Mouse (Mus musculus) CH12.LX (cell line): ENCODE measurements around the gene Tspan3. TPM values are rescaled to one million over a fixed set of nuclear protein-coding genes. Genes with fewer than 3 reads are reported as not detected.
A peak's percentile ranks its signal among the peaks of the same experiment; 100 is the strongest.

ENCODE experiments used
- DNase-seq: peaks from one replicate; pipeline ENCODE4 v3.0.0-alpha.2; 2013; ENCODE audit errors: extremely low read depth
- H3K27ac ChIP-seq: 2 replicates; pipeline ENCODE4 v1.5.1; 2012; ENCODE audit warnings: low read depth, mild to moderate bottlenecking, control low read depth, moderate library complexity; ENCODE audit not compliant: insufficient read depth
- H3K27me3 ChIP-seq: replicated peaks from 2 replicates; pipeline ENCODE3; 2012; ENCODE audit warnings: inconsistent platforms
- H3K36me3 ChIP-seq, 2 experiments: replicated peaks in 1 of 2; 2 replicates each; pipeline versions ENCODE3 to v1.6.1; 2012; ENCODE audit warnings: inconsistent platforms in 1 of 2, low read length in 1 of 2, mild to moderate bottlenecking in 1 of 2, mixed read lengths in 1 of 2, moderate library complexity in 1 of 2; ENCODE audit not compliant: control insufficient read depth in 1 of 2, insufficient read depth in 1 of 2
- H3K4me1 ChIP-seq, 2 experiments: 2 replicates each; pipeline ENCODE4 v1.6.1; 2012; ENCODE audit warnings: inconsistent platforms in 1 of 2, moderate library complexity in 1 of 2; ENCODE audit not compliant: insufficient read depth in 2 of 2, control insufficient read depth in 1 of 2
- H3K4me2 ChIP-seq: 2 replicates; pipeline ENCODE4 v1.6.1; 2012; ENCODE audit warnings: low read depth, mild to moderate bottlenecking, control low read depth; ENCODE audit not compliant: poor library complexity, insufficient read depth, severe bottlenecking
- H3K4me3 ChIP-seq, 3 experiments: fragments of 150-350 bp in 1 of 3; sonication (generic) in 1 of 3; replicated peaks in 1 of 3; 2 replicates each; pipeline versions ENCODE3 to v1.5.1; 2011 to 2012; ENCODE audit warnings: low read depth in 2 of 3, low read length in 2 of 3, mild to moderate bottlenecking in 2 of 3, moderate library complexity in 2 of 3, control low read depth in 1 of 3, improper control_type of control experiment in 1 of 3, inconsistent platforms in 1 of 3, mixed read lengths in 1 of 3; ENCODE audit not compliant: poor library complexity in 1 of 3
- H3K79me2 ChIP-seq: replicated peaks from 2 replicates; pipeline ENCODE4 v1.6.1; 2012; ENCODE audit warnings: mild to moderate bottlenecking, moderate library complexity; ENCODE audit not compliant: control insufficient read depth, poor library complexity, insufficient read depth, severe bottlenecking; ENCODE audit errors: extremely low read depth
- H3K9ac ChIP-seq: 2 replicates; pipeline ENCODE4 v1.6.1; 2012; ENCODE audit warnings: low read depth, mild to moderate bottlenecking, control low read depth, moderate library complexity; ENCODE audit not compliant: insufficient read depth
- H3K9me3 ChIP-seq: replicated peaks from 2 replicates; pipeline ENCODE3; 2012; ENCODE audit warnings: low read length, inconsistent platforms, mixed read lengths
- CHD2 ChIP-seq: IDR thresholded peaks from 2 replicates; pipeline ENCODE4 v1.6.1; 2011; ENCODE audit warnings: low read length, improper control_type of control experiment
- CTCF ChIP-seq, 2 experiments: IDR thresholded peaks in 1 of 2; conservative IDR thresholded peaks in 1 of 2; 2 replicates each; pipeline ENCODE4 v1.5.1; 2011 to 2012; ENCODE audit warnings: low read depth in 2 of 2, low read length in 2 of 2, improper control_type of control experiment in 1 of 2, inconsistent platforms in 1 of 2, mild to moderate bottlenecking in 1 of 2, moderate library complexity in 1 of 2
- ETS1 ChIP-seq: conservative IDR thresholded peaks from 2 replicates; pipeline ENCODE4 v1.6.1; 2012; ENCODE audit warnings: low read depth, mild to moderate bottlenecking, inconsistent platforms, low read length, improper control_type of control experiment, moderate library complexity
- HCFC1 ChIP-seq: IDR thresholded peaks from 2 replicates; pipeline ENCODE4 v1.6.1; 2012; ENCODE audit warnings: low read depth, mild to moderate bottlenecking, inconsistent platforms, low read length, improper control_type of control experiment
- IRF4 ChIP-seq: IDR thresholded peaks from 2 replicates; pipeline ENCODE4 v1.6.1; 2014; ENCODE audit warnings: low read depth, mild to moderate bottlenecking, inconsistent platforms, low read length, improper control_type of control experiment
- MAFK ChIP-seq: IDR thresholded peaks from 2 replicates; pipeline ENCODE4 v1.6.1; 2011; ENCODE audit warnings: low read length, improper control_type of control experiment; ENCODE audit not compliant: insufficient replicate concordance
- MAX ChIP-seq: IDR thresholded peaks from 2 replicates; pipeline ENCODE4 v1.6.1; 2011; ENCODE audit warnings: low read length, improper control_type of control experiment
- MXI1 ChIP-seq: IDR thresholded peaks from 2 replicates; pipeline ENCODE4 v1.6.1; 2011; ENCODE audit warnings: mild to moderate bottlenecking, low read depth, low read length, improper control_type of control experiment
- MYC ChIP-seq: IDR thresholded peaks from 2 replicates; pipeline ENCODE4 v1.6.1; 2011; ENCODE audit warnings: low read depth, mild to moderate bottlenecking, improper control_type of control experiment, low read length
- NRF1 ChIP-seq: IDR thresholded peaks from 2 replicates; pipeline ENCODE4 v1.6.1; 2014; ENCODE audit warnings: low read depth, mild to moderate bottlenecking, inconsistent platforms, low read length, improper control_type of control experiment, moderate library complexity
- POLR2A ChIP-seq: IDR thresholded peaks from 2 replicates; pipeline ENCODE4 v1.6.1; 2011; ENCODE audit warnings: low read depth, mild to moderate bottlenecking, improper control_type of control experiment, low read length
- RAD21 ChIP-seq: IDR thresholded peaks from 2 replicates; pipeline ENCODE4 v1.6.1; 2011; ENCODE audit warnings: low read depth, mild to moderate bottlenecking, low read length, improper control_type of control experiment, moderate library complexity
- TCF12 ChIP-seq: IDR thresholded peaks from 2 replicates; pipeline ENCODE4 v1.6.1; 2014; ENCODE audit warnings: low read depth, mild to moderate bottlenecking, inconsistent platforms, low read length, improper control_type of control experiment
- USF1 ChIP-seq: IDR thresholded peaks from 2 replicates; pipeline ENCODE4 v1.6.1; 2014; ENCODE audit warnings: low read depth, mild to moderate bottlenecking, inconsistent platforms, low read length, improper control_type of control experiment
- ZMIZ1 ChIP-seq: IDR thresholded peaks from 2 replicates; pipeline ENCODE4 v1.6.1; 2012; ENCODE audit warnings: low read depth, mild to moderate bottlenecking, inconsistent platforms, low read length, improper control_type of control experiment
- ZNF384 ChIP-seq: IDR thresholded peaks from 2 replicates; pipeline ENCODE4 v1.6.1; 2012; ENCODE audit warnings: low read depth, low read length, improper control_type of control experiment, inconsistent platforms
- dilution Hi-C: fragments of 300-500 bp; cut with MboI; formaldehyde crosslinking; loops from 2 replicates; pipeline ENCODE4 v1.14.3; 2020; ENCODE audit warnings: low sequenced_read_pairs; ENCODE audit not compliant: extremely low pct_unique_long_range_greater_than_20kb, extremely low pct_ligation_motif_present
- in situ Hi-C: fragments of 300-500 bp; cut with MboI; formaldehyde crosslinking; loops from 3 replicates; pipeline ENCODE4 v1.14.3; 2019; ENCODE audit warnings: low sequenced_read_pairs, low pct_ligation_motif_present, low pct_unique_long_range_greater_than_20kb, mixed read lengths
- polyA plus RNA-seq: library from polyadenylated mRNA; unstranded; fragments of >175 nt; gene quantifications from 2 replicates; pipeline ENCODE4 v1.2.1, GENCODE M21; 2012; ENCODE audit warnings: low read depth; ENCODE audit not compliant: insufficient read length
- total RNA-seq, 2 experiments: library from RNA; depleted of rRNA; stranded (reverse); fragments of 300-350 nt in 1 of 2; fragments of >200 nt in 1 of 2; gene quantifications; 2 replicates each; pipeline ENCODE4 v1.2.3; 2012 to 2014

The Tspan3 gene
- total and polyA plus RNA-seq, 3 experiments = 34.5 to 85.9 (median 60.4) TPM

GRCm38 (mm10) chr9:56166161-56166560, 884 bp upstream of the Tspan3 start:
- no peak for DNase-seq
- no peak for TF ChIP-seq ETS1
- TF ChIP-seq CHD2 = no peak
- no peak for TF ChIP-seq NRF1
- no peak for TF ChIP-seq ZMIZ1
- TF ChIP-seq CTCF (conservative IDR thresholded peaks at IDR 0.05 in 1 of 2, IDR thresholded peaks at IDR 0.05 in 1 of 2; ENCODE audit: low read depth in 2 of 2, low read length in 2 of 2) = no peak
- no peak for TF ChIP-seq RAD21
- no peak for TF ChIP-seq TCF12
- 0 out of 2 replicates have a peak, but pooled peaks have one; percentile 3 for TF ChIP-seq USF1
- no peak for TF ChIP-seq IRF4
- no peak for TF ChIP-seq HCFC1
- TF ChIP-seq MAFK = peak; percentile 64; the same call in 1 of the 2 replicates

GRCm38 (mm10) chr9:56160341-56161141, 4.7 kb downstream of the Tspan3 start:
- DNase-seq = peak; percentile 74
- peaks cover 6 to 62% of the 10 kb centered on the region in 2 experiments; a peak in 2 of 4 replicates for H3K4me1 ChIP-seq
- no peak overlapping the region for H3K27ac ChIP-seq
- peak overlapping the region; percentile 37 for H3K9ac ChIP-seq
- in situ Hi-C loops = no loop called here
- peak; percentile 20; the same call in 1 of the 2 replicates for TF ChIP-seq HCFC1
- TF ChIP-seq MXI1 = peak; percentile 47; the same call in 1 of the 2 replicates
- no peak for TF ChIP-seq ETS1
- peak; percentile 49; the same call in 1 of the 2 replicates for TF ChIP-seq NRF1
- no peak for TF ChIP-seq ZNF384
- peak; percentile 56; the same call in 1 of the 2 replicates for TF ChIP-seq POLR2A
- TF ChIP-seq MAX = peak; percentile 35; the same call in 1 of the 2 replicates
- TF ChIP-seq TCF12 = peak; percentile 56; the same call in 1 of the 2 replicates
- TF ChIP-seq MYC = no peak
- no peaks in the 10 kb centered on the region for H3K36me3 ChIP-seq
- H3K4me3 ChIP-seq = peak overlapping the region; percentile 66 to 95 (median 85)
- dilution Hi-C loops = no loop called here
- peak overlapping the region; percentile 33 for H3K4me2 ChIP-seq
- H3K79me2 ChIP-seq = no peaks in the 10 kb centered on the region
- H3K9me3 ChIP-seq = no peaks in the 10 kb centered on the region
- H3K27me3 ChIP-seq = no peaks in the 10 kb centered on the region

More at GRCm38 (mm10) chr9:56166161-56166560, 884 bp upstream of the Tspan3 start:
- Histone ChIP-seq H3K27me3 (no peaks in the 10 kb centered on the region), H3K4me2 (no peak overlapping the region), H3K9ac (no peak overlapping the region), H3K9me3 (peaks cover 5% of the 10 kb centered on the region), H3K27ac (no peak overlapping the region), H3K36me3 (no peaks in the 10 kb centered on the region), H3K79me2 (no peaks in the 10 kb centered on the region), H3K4me1 (peaks cover 9 to 41% of the 10 kb centered on the region in 2 experiments; a peak in 3 of 4 replicates), H3K4me3 (no peak overlapping the region)
- in situ Hi-C loops = no loop called here
- dilution Hi-C loops = no loop called here
